Mouse (Mus musculus) heart, embryonic 10.5 days (tissue): ENCODE results near the gene Uqcr11. TPM values are rescaled to one million over a fixed set of nuclear protein-coding genes. Genes with fewer than 3 reads are reported as not detected.

ENCODE experiments used
- DNase-seq: peaks from one replicate; pipeline ENCODE4 v3.0.0-alpha.2; 2017; ENCODE audit warnings: low spot score
- H3K27ac ChIP-seq: fragments of 300-500 bp; sonication (generic); 2 replicates; pipeline ENCODE4 v1.5.1; 2016; ENCODE audit warnings: mild to moderate bottlenecking
- H3K27me3 ChIP-seq: fragments of 300-500 bp; sonication (generic); 2 replicates; pipeline ENCODE4 v1.6.1; 2016; ENCODE audit warnings: mild to moderate bottlenecking; ENCODE audit not compliant: poor library complexity, insufficient read depth, severe bottlenecking
- H3K36me3 ChIP-seq: fragments of 300-500 bp; sonication (generic); 2 replicates; pipeline ENCODE4 v1.6.1; 2016; ENCODE audit warnings: mild to moderate bottlenecking, moderate library complexity
- H3K4me1 ChIP-seq: fragments of 300-500 bp; sonication (generic); 2 replicates; pipeline ENCODE4 v1.6.1; 2016; ENCODE audit warnings: mild to moderate bottlenecking
- H3K4me3 ChIP-seq: fragments of 300-500 bp; sonication (generic); 2 replicates; pipeline ENCODE4 v1.5.1; 2016; ENCODE audit warnings: mild to moderate bottlenecking, moderate library complexity
- H3K9me3 ChIP-seq: fragments of 300-500 bp; sonication (generic); 2 replicates; pipeline ENCODE4 v1.6.1; 2016; ENCODE audit warnings: mild to moderate bottlenecking, moderate library complexity
- WGBS: fragments of 180-500 bp; shearing (Covaris S2); methylation state at CpG from one replicate; pipeline ENCODE4 v1.1.7; 2016; 5-methylcytosine and 5-hydroxymethylcytosine counted together
- polyA plus RNA-seq: library from polyadenylated mRNA; unstranded; fragments of >200 nt; fragmentation: Nextera tagmentation; extraction: Ambion mirVana; gene quantifications from 2 replicates; pipeline ENCODE4 v1.2.1, GENCODE M21; 2016

Uqcr11 gene
- polyA plus RNA-seq, result 973 and 1,195 TPM in 2 replicates

DNA sequence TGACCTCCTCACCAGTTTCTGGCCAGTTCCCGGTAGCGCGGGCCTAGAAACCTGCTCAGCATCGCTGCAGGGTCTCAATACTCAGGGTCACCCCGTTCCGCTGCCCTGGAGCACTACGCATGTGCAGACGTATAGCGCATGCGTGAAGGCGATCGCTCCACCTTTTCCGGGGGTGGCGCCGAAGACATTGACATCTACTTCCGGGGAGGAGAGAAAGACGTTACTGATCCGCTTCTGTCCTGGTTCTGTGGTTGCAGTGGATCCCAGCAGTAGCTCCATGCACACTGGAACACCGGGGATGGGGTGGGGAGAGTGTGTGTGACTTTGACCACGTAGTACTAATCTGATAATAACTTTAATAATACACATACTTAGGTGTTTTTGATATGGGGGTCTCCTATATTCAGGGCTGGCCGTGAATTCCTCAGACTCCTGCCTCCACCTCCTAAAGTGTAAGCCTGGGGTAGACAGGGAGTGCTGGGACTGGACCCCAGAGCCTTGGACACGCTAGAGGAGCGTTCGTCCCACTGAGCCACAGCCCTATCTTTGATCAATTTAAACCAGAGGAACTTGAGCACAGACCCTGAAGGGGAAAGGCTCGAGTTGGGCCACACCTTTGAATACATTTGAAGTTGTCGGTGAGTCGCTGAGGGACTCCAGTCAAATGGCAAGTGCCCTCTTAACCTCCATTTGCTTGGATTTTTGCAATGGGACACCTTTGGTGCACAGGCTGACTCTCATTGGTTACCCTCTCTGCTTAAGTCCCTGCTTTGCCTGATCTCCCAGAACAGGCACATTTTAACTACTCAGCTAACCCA is at the start of gene Uqcr11:
Uqcr11 (minus strand) TSS at position 147 of the 818 bp plus-strand sequence.
- peaks cover 28% of the 10 kb centered on the region for H3K4me1 ChIP-seq
- H3K36me3 ChIP-seq, result peaks cover 66% of the 10 kb centered on the region
- DNase-seq, result peak; percentile 96
- H3K9me3 ChIP-seq, result no peaks in the 10 kb centered on the region; the same call in 1 of the 2 replicates
- peak within 1 kb of the TSS; percentile 83 for H3K4me3 ChIP-seq
- WGBS, result 2% methylated on average over 27 of the region's 27 CpGs
- H3K27me3 ChIP-seq, result no peaks in the 10 kb centered on the region
- peak within 1 kb of the TSS; percentile 90 for H3K27ac ChIP-seq

DNA sequence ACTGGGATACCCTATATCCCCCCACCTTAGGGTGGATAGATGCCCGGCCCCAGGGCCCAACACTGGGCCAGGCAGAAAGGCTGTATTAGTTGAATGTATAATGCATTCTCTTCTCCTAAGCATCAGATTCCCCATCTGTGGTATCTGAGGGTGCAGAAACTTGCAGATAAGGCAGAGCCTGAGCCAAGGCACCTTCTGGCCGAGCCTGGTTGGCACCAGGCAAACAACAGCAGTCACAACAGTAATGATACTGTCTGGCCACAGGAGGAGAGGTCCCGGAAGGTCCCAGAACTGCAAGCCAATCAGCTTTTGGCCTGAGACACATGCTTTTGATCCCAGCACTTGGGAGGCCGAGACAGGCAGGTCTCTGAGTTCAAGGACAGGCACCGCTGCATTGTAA is 49.1 kb upstream of the Uqcr11 start:
- no peak overlapping the region for H3K4me3 ChIP-seq
- H3K27me3 ChIP-seq, result peaks cover 22% of the 10 kb centered on the region; the same call in 1 of the 2 replicates
- no peaks in the 10 kb centered on the region for H3K9me3 ChIP-seq
- no peak for DNase-seq
- no peaks in the 10 kb centered on the region for H3K36me3 ChIP-seq
- peaks cover 23% of the 10 kb centered on the region for H3K4me1 ChIP-seq
- H3K27ac ChIP-seq, result no peak overlapping the region
- 85% methylated on average over 5 of the region's 5 CpGs for WGBS

DNA sequence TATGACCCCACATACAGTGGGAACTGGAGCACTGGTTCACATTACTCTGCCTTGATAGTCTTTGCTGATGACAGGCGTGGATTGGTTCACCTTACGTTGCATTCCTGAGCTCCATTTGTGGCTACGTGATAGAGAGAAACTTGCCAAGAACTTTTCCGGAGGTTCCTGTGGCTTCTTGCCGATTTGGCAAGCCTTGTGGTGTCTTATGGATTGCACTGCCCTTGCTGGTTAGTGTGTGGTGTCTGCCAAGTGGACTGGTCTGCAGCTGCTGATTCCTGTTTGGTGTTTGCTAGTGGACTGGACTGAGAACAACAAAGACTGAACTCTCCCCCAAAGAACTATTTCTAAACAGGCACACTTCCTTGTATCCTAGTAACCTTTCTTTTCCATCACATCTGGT is 48.2 kb upstream of the Uqcr11 start:
- WGBS, result 79% methylated on average over 5 of the region's 5 CpGs
- Histone ChIP-seq H3K9me3 (no peaks in the 10 kb centered on the region), H3K4me1 (peaks cover 27% of the 10 kb centered on the region), H3K4me3 (no peak overlapping the region), H3K27ac (no peak overlapping the region), H3K27me3 (peaks cover 22% of the 10 kb centered on the region; the same call in 1 of the 2 replicates), H3K36me3 (no peaks in the 10 kb centered on the region)
- no peak for DNase-seq

DNA sequence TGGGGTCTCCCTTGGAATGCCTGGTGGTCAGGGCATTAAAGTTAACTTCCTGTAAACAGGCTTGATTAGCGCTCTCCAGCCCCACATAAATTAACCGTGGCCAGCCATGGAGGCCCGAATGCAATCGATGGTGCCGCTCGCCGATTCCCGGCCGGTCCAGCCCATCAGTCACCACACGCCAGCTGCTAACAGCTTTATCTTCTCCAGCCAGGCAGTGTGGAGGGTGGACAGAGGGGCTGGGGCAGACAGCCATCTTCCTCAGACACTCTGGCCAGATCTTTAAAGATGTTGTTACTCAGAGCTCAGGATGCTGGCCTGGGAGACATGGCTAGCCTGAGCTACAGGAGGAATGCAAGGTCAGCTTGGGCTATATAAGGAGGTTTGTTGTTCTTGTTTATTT is 47.0 kb upstream of the Uqcr11 start:
- DNase-seq, result peak; percentile 89
- Histone ChIP-seq H3K4me3 (no peak overlapping the region), H3K27me3 (peaks cover 29% of the 10 kb centered on the region; the same call in 1 of the 2 replicates), H3K36me3 (no peaks in the 10 kb centered on the region), H3K9me3 (no peaks in the 10 kb centered on the region), H3K4me1 (peaks cover 33% of the 10 kb centered on the region), H3K27ac (peak overlapping the region; percentile 57; the same call in 1 of the 2 replicates)
- 38% methylated on average over 10 of the region's 10 CpGs for WGBS

DNA sequence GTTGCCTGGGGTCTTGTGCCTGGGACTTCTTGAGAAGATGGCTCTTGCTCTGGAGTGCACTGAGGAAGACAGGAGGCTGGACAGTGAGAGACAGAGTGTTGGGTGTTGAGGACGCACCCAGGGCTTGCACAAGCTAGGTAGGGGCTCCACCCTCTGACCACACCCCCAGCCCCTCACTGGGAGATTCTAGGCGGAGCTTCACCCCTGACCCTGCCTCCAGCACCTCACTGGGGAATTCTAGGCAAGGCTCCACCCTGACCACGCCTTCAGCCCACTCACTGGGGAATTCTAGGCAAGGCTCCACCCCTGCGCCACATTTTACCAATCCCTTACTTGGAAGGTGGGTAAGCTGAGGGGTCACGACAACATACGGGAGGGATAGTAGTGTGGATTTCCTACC is 44.0 kb upstream of the Uqcr11 start:
- Histone ChIP-seq H3K27me3 (peaks cover 49% of the 10 kb centered on the region), H3K36me3 (no peaks in the 10 kb centered on the region), H3K4me3 (0 out of 2 replicates have a peak overlapping the region, but pooled peaks have one; percentile 22), H3K27ac (peak overlapping the region; percentile 23; the same call in 1 of the 2 replicates), H3K9me3 (no peaks in the 10 kb centered on the region), H3K4me1 (peaks cover 33% of the 10 kb centered on the region)
- DNase-seq, result peak; percentile 94
- WGBS, result 7% methylated on average over 6 of the region's 6 CpGs

DNA sequence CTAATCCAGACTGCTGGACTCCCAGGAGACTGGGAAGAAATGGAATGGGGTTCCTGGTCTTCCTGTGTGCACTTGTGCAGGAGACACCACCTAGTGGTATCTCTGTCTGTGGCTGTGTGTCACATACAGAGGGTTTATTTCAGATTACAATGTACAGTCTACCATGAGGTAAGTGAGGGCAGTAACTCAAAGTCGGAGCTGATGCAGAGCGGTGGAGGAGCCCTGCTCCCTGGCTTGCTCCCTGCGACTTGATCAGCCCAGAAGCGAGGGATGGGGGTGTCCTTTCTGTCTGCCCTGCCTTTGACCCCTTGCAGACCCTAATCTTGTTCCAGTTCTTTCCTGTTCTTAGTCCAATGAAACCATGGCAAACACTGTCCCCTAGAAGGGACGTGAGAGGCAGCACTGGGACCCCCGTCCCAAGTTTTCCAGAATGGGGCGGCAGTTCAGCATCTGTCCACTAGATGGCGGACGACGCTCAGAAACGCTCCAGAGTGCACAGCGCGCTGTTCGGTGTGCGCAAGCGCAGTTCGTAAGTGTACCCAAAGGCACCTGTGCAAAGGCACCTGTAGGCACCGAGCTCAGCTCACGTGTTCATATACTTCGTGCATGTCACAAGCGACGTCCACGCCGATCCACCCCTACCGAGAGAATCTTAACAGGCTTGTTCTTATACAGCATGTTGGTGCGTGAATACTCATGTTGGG is 39.4 kb upstream of the Uqcr11 start:
- peaks cover 26% of the 10 kb centered on the region for H3K4me1 ChIP-seq
- H3K27me3 ChIP-seq, result peaks cover 44% of the 10 kb centered on the region
- no peak overlapping the region for H3K27ac ChIP-seq
- no peak for DNase-seq
- WGBS, result 7% methylated on average over 26 of the region's 26 CpGs
- H3K9me3 ChIP-seq, result no peaks in the 10 kb centered on the region
- no peaks in the 10 kb centered on the region for H3K36me3 ChIP-seq
- peak overlapping the region; percentile 35 for H3K4me3 ChIP-seq

DNA sequence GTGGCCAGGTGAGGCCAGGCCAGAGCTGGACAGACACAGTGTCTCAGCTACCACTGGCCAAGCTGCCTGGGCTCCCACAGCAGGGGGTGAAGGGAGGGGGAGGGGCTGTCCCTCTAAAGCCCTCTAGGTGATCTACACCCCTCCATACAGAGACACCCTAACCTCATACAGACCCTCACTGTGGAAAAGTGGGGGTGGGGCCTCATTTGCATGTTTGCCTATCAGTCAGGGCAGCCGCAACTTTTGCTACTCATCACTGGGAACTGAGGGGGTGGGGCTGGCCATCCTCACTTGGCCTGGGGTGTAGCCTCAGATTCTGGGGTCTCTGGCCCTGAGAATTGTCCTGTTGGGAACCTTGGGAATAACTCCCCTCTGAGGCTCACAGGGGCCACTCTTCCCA is 38.4 kb upstream of the Uqcr11 start:
- 18% methylated on average over 1 of the region's 1 CpGs for WGBS

DNA sequence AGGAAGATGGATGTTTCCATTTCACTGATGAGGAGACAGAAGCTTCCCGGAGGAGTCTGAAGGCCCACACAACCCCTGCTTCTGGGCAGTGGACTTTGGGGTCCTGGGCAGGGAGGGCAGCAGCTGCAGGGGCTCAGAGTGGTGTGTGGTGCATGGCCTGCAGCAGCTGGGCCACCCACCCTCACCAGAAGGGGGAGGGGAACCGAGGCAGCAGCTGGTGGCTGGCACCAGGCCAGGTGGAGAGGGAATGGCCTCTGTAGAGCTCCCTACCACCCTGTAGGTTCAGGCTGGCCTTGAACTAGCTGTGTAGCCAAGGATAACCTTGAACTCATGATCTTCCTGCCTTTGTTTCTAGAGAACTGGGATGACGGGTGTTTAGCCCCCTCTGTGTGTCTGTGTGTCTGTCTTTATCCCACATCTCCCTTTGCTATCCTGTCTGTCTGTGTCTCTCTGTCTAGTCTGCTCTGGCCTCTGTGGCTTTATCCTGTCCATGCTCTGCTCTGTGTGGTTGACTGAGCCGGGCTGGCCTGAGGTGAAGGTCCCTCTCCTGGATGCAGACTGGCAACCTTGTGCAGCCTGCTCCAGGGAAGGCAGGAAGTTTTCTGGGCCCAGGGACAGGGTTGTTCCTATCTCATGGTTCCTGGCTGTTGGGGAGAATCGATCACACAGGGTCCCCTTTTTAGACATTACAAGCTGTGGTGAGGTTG is 37.9 kb upstream of the Uqcr11 start:
- no peak overlapping the region for H3K27ac ChIP-seq
- DNase-seq, result no peak
- WGBS, result 45% methylated on average over 5 of the region's 5 CpGs

More for the DNA sequence above, 38.4 kb upstream of the Uqcr11 start:
- peaks cover 44% of the 10 kb centered on the region for H3K27me3 ChIP-seq
- peaks cover 20% of the 10 kb centered on the region for H3K4me1 ChIP-seq
- H3K9me3 ChIP-seq, result no peaks in the 10 kb centered on the region
- no peak for DNase-seq
- H3K36me3 ChIP-seq, result no peaks in the 10 kb centered on the region
- no peak overlapping the region for H3K27ac ChIP-seq
- H3K4me3 ChIP-seq, result no peak overlapping the region

DNA sequence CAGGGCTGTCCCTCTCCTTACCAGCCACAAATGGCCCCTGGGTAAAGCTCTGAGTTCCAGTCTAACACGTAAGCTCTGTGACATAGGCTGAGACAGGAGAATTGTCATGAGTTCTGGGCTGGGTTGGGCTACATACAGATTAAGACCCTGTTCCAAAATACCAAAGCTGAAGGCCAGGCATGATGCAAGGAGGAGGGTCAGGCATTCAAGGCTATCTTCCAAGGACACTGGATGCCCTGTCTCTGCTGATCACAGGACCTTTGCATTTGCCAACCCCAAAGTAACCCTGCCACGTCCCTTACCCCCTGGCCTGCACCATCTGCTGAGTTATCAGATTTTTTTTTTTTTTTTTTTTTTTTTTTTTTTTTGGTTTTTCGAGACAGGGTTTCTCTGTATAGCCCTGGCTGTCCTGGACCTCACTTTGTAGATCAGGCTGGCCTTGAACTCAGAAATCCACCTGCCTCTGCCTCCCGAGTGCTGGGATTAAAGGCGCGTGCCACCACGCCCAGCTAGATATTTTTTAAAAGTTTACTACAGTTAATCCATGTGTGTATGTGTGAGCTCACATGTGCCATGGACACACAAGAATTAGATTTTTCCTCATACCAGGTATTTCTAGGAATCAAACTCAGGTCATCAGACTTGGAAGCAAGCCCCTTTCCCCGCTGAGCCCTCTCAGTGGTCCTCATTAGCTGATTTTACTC is 37.1 kb upstream of the Uqcr11 start:
- no peak overlapping the region for H3K4me3 ChIP-seq
- peaks cover 38% of the 10 kb centered on the region for H3K27me3 ChIP-seq
- no peak for DNase-seq
- 78% methylated on average over 8 of the region's 8 CpGs for WGBS
- no peaks in the 10 kb centered on the region for H3K9me3 ChIP-seq
- H3K4me1 ChIP-seq, result peaks cover 14% of the 10 kb centered on the region
- no peak overlapping the region for H3K27ac ChIP-seq
- H3K36me3 ChIP-seq, result no peaks in the 10 kb centered on the region

More for the DNA sequence above, 37.9 kb upstream of the Uqcr11 start:
- H3K4me1 ChIP-seq, result peaks cover 20% of the 10 kb centered on the region
- no peaks in the 10 kb centered on the region for H3K36me3 ChIP-seq
- peaks cover 44% of the 10 kb centered on the region for H3K27me3 ChIP-seq
- H3K4me3 ChIP-seq, result no peak overlapping the region
- H3K9me3 ChIP-seq, result no peaks in the 10 kb centered on the region

DNA sequence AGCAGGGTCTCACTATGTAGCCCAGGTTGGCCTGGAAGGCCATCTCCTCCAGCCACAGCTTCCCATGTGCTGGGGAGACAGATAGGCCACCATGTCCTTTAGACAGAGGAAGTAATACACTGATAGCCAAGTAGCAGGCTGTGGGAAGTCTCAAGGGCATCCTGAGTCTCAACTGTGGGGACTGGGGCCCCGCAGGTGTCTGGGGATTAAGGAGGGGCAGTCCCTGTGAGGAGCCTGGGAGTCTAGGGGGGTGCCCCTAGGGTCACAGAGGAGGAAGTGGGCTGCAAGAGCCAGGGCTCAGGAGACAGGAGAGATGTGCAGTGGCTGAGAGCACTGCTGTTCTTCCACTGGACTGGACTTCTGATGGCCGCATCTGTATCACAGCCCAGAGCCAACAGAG is 36.4 kb upstream of the Uqcr11 start:
- Histone ChIP-seq H3K4me1 (peaks cover 7% of the 10 kb centered on the region), H3K9me3 (no peaks in the 10 kb centered on the region), H3K4me3 (no peak overlapping the region), H3K27ac (peak overlapping the region; percentile 17; the same call in 1 of the 2 replicates), H3K27me3 (peaks cover 34% of the 10 kb centered on the region), H3K36me3 (no peaks in the 10 kb centered on the region)
- no peak for DNase-seq
- 39% methylated on average over 2 of the region's 2 CpGs for WGBS

DNA sequence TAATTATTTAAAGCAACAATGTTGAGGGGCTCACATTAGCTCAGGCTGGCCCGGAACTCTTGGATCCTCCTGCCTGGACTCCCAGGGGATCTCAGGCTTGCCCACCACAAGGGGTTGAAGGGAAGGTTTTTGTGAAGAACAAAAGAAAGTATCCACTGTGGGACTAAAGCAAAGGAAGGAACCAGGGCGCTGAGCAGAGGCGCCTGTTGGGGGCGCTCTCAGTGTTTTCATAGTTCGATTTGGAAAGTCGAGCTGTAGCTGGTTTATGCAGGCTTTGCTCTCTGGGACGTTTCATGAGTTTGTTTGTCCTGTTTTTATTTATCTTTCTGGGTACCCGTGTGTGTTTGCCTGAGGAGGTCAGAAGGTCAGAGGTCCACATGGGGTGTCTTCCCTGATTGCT is 35.0 kb upstream of the Uqcr11 start:
- Histone ChIP-seq H3K36me3 (no peaks in the 10 kb centered on the region), H3K4me3 (no peak overlapping the region), H3K27ac (no peak overlapping the region), H3K27me3 (peaks cover 28% of the 10 kb centered on the region), H3K4me1 (peaks cover 8% of the 10 kb centered on the region), H3K9me3 (no peaks in the 10 kb centered on the region)
- 56% methylated on average over 8 of the region's 8 CpGs for WGBS
- no peak for DNase-seq

DNA sequence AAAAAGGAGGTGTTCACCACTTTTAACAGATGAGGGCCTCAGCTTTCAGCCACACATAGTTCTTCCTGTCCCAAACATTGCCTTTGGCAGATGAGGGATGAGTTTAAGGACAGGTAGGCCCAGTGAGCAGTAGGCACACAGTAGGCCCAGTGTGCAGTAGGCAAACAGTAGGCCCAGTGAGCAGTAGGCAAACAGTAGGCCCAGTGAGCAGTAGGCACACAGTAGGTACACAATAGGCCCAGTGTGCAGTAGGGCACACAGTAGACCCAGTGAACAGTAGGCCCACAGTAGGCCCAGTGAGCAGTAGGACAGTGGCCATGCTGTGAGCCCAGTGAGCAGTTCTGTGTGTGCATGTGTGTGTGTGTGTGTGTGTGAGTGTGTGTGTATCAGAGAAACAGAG is 33.4 kb upstream of the Uqcr11 start:
- peaks cover 19% of the 10 kb centered on the region for H3K27me3 ChIP-seq
- H3K9me3 ChIP-seq, result no peaks in the 10 kb centered on the region
- no peak overlapping the region for H3K27ac ChIP-seq
- peaks cover 18% of the 10 kb centered on the region for H3K4me1 ChIP-seq
- DNase-seq, result no peak
- no peak overlapping the region for H3K4me3 ChIP-seq
- no peaks in the 10 kb centered on the region for H3K36me3 ChIP-seq
